Mouse (Mus musculus) liver, adult 2 months (tissue): ENCODE measurements around the gene Arid4a. TPM values are rescaled to one million over a fixed set of nuclear protein-coding genes. Genes with fewer than 3 reads are reported as not detected.
"Not testable (repeated sequence)": the region's sequence is repeated elsewhere in the genome, so short reads cannot be mapped to it uniquely, and the experiment has no call there.

Experiments used
- DNase-seq: peaks from one replicate; pipeline ENCODE4 v3.0.0-alpha.2; 2011; ENCODE audit warnings: low read depth, low spot score; ENCODE audit errors: extremely low read depth
- H3K27ac ChIP-seq: fragments of 200-500 bp; replicated peaks from 2 replicates; pipeline ENCODE4 v1.5.1; 2012; ENCODE audit warnings: low read depth, mild to moderate bottlenecking, control low read depth, inconsistent platforms, low read length; ENCODE audit not compliant: insufficient read depth
- H3K27me3 ChIP-seq: fragments of 200-500 bp; 2 replicates; pipeline ENCODE4 v1.6.1; 2012; ENCODE audit warnings: mild to moderate bottlenecking, moderate library complexity, low read length, inconsistent platforms; ENCODE audit not compliant: control insufficient read depth, insufficient read depth
- H3K36me3 ChIP-seq: fragments of 200-500 bp; 2 replicates; pipeline ENCODE4 v1.6.1; 2012; ENCODE audit warnings: low read length, inconsistent platforms; ENCODE audit not compliant: control insufficient read depth, insufficient read depth
- H3K4me1 ChIP-seq: fragments of 200-500 bp; 2 replicates; pipeline ENCODE4 v1.6.1; 2011; ENCODE audit warnings: low read length; ENCODE audit not compliant: control insufficient read depth, insufficient read depth
- H3K4me3 ChIP-seq: fragments of 200-500 bp; 2 replicates; pipeline ENCODE4 v1.5.1; 2011; ENCODE audit warnings: low read depth, mild to moderate bottlenecking, control low read depth, low read length, moderate library complexity; ENCODE audit not compliant: insufficient read depth
- H3K79me2 ChIP-seq: fragments of 200-500 bp; 2 replicates; pipeline ENCODE4 v1.6.1; 2012; ENCODE audit warnings: inconsistent platforms, mild to moderate bottlenecking, low read length, moderate library complexity; ENCODE audit not compliant: control insufficient read depth, insufficient read depth
- H3K9ac ChIP-seq: fragments of 200-500 bp; 2 replicates; pipeline ENCODE4 v1.6.1; 2012; ENCODE audit warnings: low read depth, mild to moderate bottlenecking, control low read depth, inconsistent platforms, low read length
- CTCF ChIP-seq: fragments of 200-500 bp; IDR thresholded peaks from 2 replicates; pipeline ENCODE4 v1.5.1; 2011; ENCODE audit warnings: low read depth, low read length, control low read depth
- POLR2A ChIP-seq: fragments of 200-500 bp; IDR thresholded peaks from 2 replicates; pipeline ENCODE4 v1.6.1; 2011; ENCODE audit warnings: low read length, control low read depth; ENCODE audit not compliant: insufficient read depth; ENCODE audit errors: extremely low read depth
- WGBS: fragments of 180-500 bp; shearing (Covaris S2); methylation state at CpG from one replicate; pipeline ENCODE4 v1.1.7; 2018; 5-methylcytosine and 5-hydroxymethylcytosine counted together
- polyA plus RNA-seq: library from polyadenylated mRNA; depleted of rRNA; stranded (reverse); fragments of >200 nt; gene quantifications from 2 replicates; pipeline ENCODE4 v1.2.3, GENCODE M21; 2012
- total RNA-seq: library from RNA; depleted of rRNA; stranded (reverse); fragments of >200 nt; gene quantifications from 2 replicates; pipeline ENCODE4 v1.2.3, GENCODE M21; 2014

Gene Arid4a
- total and polyA plus RNA-seq, 2 experiments = 1.3 to 6.8 TPM

DNA sequence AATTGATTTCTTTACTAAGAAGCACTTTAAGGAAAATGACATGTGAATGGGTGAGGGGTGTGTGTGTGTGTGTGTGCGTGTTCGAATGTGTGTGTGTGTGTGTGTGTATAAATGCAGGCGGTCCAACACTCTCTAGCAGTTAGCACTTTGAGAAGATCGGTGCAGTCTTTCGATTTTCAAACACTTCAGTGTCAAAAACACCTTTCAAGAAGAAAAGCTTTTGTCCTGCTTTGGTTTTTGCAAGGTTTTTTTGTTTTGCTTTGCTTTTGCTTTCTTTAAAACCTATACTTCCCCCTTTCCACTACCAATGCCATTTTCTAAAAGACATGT, 1.4 kb downstream of the Arid4a start:
- no peak for TF ChIP-seq CTCF
- TF ChIP-seq POLR2A = no peak
- 0% methylated on average over 5 of the region's 5 CpGs for WGBS

GRCm38 (mm10) chr12:71017827-71018226, 2.0 kb downstream of the Arid4a start:
- H3K36me3 ChIP-seq = peaks cover 32% of the 10 kb centered on the region
- no peak overlapping the region for H3K27ac ChIP-seq
- no peak overlapping the region for H3K9ac ChIP-seq
- peaks cover 6% of the 10 kb centered on the region; the same call in 1 of the 2 replicates for H3K4me1 ChIP-seq
- no peak for TF ChIP-seq CTCF
- TF ChIP-seq POLR2A = no peak
- WGBS = 47% methylated on average over 10 of the region's 10 CpGs
- peaks cover 24% of the 10 kb centered on the region for H3K79me2 ChIP-seq
- DNase-seq = peak; percentile 16
- H3K4me3 ChIP-seq = no peak overlapping the region
- no peaks in the 10 kb centered on the region for H3K27me3 ChIP-seq

More for the DNA sequence above, 1.4 kb downstream of the Arid4a start:
- DNase-seq = no peak
- H3K36me3 ChIP-seq = peaks cover 31% of the 10 kb centered on the region
- H3K27ac ChIP-seq = peak overlapping the region; percentile 46
- H3K79me2 ChIP-seq = peaks cover 25% of the 10 kb centered on the region
- H3K9ac ChIP-seq = peak overlapping the region; percentile 94
- H3K4me3 ChIP-seq = peak overlapping the region; percentile 87
- peaks cover 6% of the 10 kb centered on the region; the same call in 1 of the 2 replicates for H3K4me1 ChIP-seq
- no peaks in the 10 kb centered on the region for H3K27me3 ChIP-seq

DNA sequence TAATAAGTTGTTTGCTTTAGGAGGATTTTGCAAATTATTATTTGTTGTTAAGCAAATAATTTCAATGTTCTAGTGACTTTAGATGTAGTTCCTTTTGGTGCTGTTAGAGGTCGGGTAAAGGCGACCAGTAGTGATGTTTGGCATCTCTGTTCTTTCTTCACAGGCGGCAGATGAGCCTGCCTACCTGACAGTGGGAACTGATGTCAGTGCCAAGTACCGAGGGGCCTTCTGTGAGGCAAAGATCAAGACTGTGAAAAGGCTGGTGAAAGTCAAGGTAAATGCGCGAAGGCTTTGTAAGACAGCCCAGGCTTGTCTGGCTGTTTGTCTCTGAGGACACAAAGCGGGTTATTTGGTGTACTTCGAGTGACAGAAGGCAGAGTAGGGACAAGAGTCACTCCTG, 3.4 kb downstream of the Arid4a start:
- H3K27me3 ChIP-seq = no peaks in the 10 kb centered on the region
- TF ChIP-seq POLR2A (no peak), CTCF (no peak)
- no peak overlapping the region for H3K9ac ChIP-seq
- peaks cover under 1% of the 10 kb centered on the region; the same call in 1 of the 2 replicates for H3K4me1 ChIP-seq
- DNase-seq = no peak
- peaks cover 22% of the 10 kb centered on the region for H3K79me2 ChIP-seq
- H3K27ac ChIP-seq = no peak overlapping the region
- no peak overlapping the region for H3K4me3 ChIP-seq
- 76% methylated on average over 8 of the region's 8 CpGs for WGBS
- H3K36me3 ChIP-seq = peaks cover 42% of the 10 kb centered on the region

GRCm38 (mm10) chr12:71024411-71024810, 8.6 kb downstream of the Arid4a start:
- WGBS = 92% methylated on average over 10 of the region's 10 CpGs
- Histone ChIP-seq H3K36me3 (peaks cover 75% of the 10 kb centered on the region), H3K79me2 (peaks cover 10% of the 10 kb centered on the region; the same call in 1 of the 2 replicates), H3K9ac (no peak overlapping the region), H3K27me3 (no peaks in the 10 kb centered on the region), H3K4me3 (no peak overlapping the region), H3K4me1 (no peaks in the 10 kb centered on the region), H3K27ac (no peak overlapping the region)
- no peak for DNase-seq
- no peak for TF ChIP-seq CTCF

DNA sequence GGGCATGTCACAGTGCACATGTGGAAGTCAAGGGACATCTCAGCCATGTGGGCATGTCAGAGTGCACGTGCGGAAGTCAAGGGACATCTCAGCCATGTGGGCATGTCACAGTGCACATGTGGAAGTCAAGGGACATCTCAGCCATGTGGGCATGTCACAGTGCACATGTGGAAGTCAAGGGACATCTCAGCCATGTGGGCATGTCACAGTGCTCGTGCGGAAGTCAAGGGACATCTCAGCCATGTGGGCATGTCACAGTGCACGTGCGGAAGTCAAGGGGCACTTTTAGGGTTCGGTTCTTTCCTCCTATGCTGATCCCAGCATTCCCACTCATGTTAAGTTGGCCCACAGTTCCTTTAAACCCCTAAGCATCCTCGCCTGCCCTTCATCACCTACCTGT, 12.5 kb downstream of the Arid4a start:
- H3K36me3 ChIP-seq = peaks cover 58% of the 10 kb centered on the region
- 87% methylated on average over 8 of the region's 8 CpGs for WGBS
- not testable (repeated sequence) for H3K4me3 ChIP-seq, H3K4me1 ChIP-seq, H3K27me3 ChIP-seq, DNase-seq, H3K9ac ChIP-seq, H3K27ac ChIP-seq
- peaks cover 17% of the 10 kb centered on the region; the same call in 1 of the 2 replicates for H3K79me2 ChIP-seq

GRCm38 (mm10) chr12:71030260-71030659, 14.5 kb downstream of the Arid4a start:
- 89% methylated on average over 8 of the region's 8 CpGs for WGBS
- Histone ChIP-seq H3K79me2 (peaks cover 17% of the 10 kb centered on the region; the same call in 1 of the 2 replicates), H3K27me3 (no peaks in the 10 kb centered on the region), H3K4me3 (no peak overlapping the region), H3K4me1 (no peaks in the 10 kb centered on the region), H3K36me3 (peaks cover 44% of the 10 kb centered on the region), H3K27ac (no peak overlapping the region), H3K9ac (no peak overlapping the region)
- no peak for DNase-seq
- no peak for TF ChIP-seq POLR2A
- no peak for TF ChIP-seq CTCF
